Mouse (Mus musculus) left cerebral cortex, adult 18-20 months (tissue): Measurements from ENCODE around the gene Tmem104. TPM values are rescaled to one million over a fixed set of nuclear protein-coding genes. Genes with fewer than 3 reads are reported as not detected.

ENCODE experiments used
- DNase-seq, 2 experiments: peaks; one replicate each; pipeline ENCODE4 v3.0.0; 2021 to 2022; ENCODE audit warnings: low spot score in 2 of 2, mixed read lengths in 1 of 2
- total RNA-seq, 2 experiments: library from RNA; stranded (reverse); gene quantifications; 2 replicates each; pipeline ENCODE4 v1.2.3; 2021

Tmem104 gene
- total RNA-seq, 2 experiments from 2014 or later = 14.9 to 16.2 TPM

DNA sequence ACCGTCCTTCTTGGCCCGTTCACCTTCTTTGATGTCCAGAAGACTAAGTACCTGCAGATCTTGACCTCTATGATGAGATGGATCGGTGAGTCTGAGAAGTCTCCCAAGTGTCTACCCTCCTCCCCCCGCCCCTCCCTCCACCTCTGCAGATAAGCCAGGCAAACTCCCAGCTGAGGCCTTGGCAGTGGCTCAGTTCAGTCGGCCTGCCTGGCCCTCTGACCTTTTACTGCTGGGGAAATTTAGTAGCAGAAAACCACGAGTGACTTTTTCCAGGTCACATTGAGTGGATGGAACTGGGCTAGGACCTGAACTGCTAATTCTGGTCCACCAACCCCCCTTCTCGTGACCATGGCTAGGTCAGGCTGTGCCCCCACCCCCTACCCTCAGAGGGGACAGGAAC, 41.1 kb downstream of the Tmem104 start:
- DNase-seq = no peak

DNA sequence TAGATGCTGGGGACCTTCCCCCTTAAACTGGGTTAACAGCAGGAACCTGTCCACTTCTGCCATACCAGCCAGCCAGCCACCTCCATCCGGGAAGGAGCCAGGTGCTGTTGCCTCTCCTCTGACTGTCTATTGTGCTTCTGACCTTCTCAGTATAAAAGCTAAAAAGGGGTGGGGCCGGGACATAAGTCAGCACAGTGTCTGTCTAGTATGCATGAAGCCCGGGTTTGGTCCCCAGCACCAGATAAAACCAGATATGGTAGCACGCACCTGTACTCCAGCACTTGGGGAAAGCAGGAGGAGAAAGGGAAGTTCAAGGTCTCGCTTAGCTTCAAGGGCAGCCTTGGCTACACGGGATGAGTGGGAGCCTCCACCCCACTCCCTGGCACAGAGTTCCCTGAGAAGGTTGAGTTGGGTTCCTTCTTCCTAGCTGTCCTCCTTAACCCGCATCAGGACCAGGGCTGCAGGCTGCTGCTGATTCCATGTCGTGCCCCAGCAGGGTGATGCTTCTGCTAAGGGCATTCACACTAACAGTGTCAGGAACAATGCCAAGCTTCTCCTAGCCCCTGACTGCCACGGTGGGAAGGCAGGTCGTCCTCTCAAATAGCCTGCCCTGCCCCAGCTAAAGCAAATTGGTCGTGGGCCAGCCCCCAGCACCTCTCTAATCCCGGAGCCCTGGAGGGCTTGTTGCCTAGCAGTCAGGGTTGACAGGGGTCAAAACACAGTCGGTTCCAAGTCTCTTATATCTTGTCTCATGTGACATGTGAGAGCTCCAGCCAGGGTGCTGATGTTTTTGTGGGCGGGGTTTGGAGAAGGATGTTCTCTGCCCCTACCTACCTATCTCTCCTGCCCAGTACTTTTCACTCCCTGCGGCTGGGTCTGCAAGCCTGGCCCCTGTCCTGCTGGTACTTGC, 42.0 kb downstream of the Tmem104 start:
- no peak for DNase-seq

DNA sequence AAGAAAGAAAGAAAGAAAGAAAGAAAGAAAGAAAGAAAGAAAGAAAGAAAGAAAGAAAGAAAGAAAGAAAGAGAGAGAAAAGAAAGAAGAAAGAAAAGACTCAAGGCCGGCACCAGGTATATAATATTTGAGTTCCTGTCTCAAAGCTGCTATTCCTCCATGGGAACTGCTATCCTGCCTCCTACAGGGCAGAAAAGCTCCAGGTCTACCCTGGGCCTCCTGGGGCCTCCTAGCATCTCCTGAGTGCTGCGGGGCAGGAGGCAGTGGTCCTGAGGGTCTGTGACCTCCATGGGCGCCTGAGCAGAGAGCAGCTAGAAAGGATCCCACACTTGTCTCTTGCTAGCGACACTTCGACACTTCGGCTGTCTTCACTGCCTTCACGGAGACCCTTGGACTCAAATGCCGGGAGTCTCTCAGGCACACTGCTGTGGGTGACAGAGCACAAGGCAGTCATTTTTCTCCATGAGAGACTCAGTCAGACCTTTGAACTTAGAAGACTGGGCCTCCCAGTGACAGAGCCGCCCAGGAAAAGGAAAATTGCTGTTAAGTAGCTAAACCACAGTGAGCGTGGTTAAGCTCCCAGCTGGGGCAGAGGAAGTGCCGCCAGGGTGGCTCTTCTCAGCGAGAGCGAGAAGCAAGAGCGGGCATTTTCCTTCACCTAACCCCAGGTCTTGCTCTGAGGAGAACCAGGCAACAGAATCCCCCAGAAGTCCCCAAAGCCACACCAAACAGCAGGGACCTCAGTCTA, 44.1 kb downstream of the Tmem104 start:
- no peak for DNase-seq

DNA sequence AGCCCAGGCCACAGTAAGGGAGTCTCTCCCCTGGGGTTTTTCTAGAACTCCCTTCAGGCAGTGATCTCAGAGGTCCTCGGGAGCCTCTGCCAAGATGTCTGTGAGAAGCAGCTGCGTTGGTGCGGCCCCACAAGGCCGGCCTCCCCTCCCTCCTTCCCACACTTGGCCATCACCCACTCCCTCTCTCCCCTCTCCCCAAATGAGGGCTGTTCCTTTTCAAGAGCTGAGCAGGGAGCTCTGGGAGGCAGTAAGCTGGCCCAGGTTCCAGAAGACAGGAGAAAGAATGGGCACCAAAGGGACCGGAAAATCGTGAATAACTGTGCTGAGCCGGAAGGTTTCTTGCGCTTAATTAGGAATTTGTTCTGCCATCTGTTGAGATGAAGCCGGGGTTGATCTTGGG, 44.6 kb downstream of the Tmem104 start:
- DNase-seq = no peak

DNA sequence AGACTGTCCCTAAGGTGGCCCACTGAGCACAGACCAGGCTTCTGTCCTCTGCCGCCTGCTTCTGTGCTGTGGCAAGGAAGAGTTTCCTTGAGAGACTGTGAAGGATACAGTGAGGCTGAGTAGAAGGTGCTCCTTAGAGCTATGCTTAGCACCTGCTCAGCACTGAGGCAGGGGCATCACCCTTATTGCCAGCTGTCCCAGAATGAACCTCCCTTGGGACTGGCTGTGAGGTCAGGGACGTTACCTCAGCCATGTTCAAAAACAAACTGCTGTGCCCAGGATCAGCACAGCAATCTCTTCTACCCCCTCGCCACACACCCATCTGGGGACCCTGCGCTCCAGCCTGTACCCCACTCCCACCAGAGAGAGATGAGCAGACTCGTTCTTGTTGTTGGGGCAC, 45.6 kb downstream of the Tmem104 start:
- no peak for DNase-seq

DNA sequence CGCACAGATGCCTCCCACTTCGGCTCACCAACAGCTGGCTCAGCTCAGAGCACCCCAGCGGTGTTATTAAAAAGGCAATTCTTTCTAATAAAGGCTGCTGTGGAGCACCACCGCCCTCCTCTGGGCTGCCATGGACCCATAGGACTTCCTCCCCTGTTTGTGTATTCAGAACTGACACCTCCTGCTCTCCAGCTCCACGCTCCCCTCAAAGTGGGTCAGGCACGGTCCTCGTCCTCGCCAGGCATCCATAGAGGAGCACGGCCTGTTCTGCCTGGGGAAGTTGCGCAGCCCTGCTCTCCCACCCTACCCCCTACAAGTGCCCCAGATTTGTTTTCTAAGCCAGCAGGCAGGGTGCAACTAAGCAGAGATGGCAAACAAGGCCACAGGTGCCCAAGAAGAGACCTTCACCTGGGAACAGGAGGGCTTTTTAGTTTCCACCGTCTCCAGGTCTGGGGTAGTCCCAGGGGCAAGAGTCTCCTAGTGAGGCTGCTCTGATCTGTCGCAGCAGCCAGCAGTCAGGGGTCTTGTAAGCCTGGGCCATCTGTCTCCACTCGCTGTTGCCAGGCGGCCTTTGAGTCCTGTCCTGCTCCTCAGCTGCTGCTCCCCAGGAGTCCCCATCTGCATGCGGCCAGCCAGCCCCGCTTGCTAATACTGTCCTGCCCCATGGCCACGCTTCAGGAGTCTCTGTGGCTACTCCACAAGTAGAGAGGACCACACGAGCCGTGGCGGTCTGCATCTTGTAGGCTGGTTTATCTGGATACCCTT, 46.4 kb downstream of the Tmem104 start:
- peak; percentile 18 to 28 for DNase-seq

DNA sequence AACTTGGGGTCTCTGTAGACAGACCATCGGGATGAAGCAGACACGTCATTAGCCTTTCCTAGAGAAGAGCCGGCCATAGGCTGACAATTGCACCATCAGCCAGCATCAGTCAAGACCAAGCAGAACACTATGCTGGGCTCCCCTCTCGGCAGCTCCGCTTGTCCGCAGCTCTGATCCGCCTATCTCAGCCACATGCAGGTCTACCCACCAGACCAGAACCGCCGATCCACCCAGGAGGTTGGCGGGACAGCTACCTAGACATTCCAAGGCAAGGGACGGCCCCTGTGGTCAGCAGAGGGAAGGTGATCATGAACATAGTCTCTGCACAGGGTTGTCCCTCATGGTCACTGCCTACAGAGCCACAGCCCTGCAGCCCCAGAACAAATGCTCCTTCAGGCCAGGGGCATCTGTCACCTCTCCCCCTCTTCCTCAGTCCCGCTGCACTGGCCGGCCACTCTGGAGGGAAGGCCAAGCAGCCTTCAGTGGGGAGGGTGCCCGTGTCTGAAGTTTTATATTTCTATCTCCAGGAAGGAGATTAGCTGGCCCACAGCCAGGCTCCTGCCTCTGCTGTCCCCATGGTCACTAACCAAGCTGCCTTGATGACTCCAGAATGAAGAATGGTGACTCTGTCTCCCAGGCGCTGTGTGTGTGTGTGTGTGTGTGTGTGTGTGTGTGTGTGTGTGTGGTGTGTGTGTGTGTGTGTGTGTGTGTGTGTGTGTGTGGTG, 47.2 kb downstream of the Tmem104 start:
- DNase-seq = no peak

DNA sequence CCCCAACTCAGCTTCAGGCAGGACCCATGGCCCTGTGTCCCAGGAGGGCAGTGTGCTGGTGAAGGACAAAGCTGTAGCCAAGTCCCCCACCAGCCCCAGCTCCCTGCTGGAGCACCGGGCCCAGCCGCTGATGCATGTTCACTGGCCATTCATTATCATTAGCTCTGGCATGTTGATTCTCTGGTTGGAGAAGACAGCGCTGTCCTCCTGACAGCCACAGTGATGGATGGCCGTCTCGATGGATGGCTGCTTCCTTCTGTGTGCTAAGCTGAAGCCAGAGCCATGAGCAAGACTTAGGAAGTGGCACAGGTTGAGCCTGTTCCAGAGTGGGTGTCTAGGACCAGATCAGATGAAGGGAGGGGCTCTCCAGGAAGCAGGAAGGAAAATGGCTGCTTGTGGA, 49.3 kb downstream of the Tmem104 start:
- no peak for DNase-seq

DNA sequence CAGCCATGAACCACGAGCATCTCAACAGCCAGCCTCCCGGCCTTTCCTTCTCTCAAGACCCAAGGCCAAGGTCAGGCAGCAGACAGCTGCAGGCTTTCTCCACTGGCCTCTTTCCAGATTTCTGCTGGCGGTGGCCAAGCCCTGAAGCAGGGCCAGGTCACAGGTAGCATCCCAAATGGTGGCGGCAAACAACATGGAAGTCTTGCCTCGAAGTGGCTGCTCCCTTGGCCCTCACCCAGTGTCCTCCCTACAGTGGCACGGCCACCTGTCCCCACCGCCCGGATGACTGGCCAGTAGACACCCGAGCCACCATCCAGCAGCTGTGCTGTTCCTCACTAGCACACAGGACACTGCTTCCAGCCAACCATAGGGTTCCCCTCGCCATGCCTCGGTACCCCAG, 54.1 kb downstream of the Tmem104 start:
- DNase-seq = no peak

DNA sequence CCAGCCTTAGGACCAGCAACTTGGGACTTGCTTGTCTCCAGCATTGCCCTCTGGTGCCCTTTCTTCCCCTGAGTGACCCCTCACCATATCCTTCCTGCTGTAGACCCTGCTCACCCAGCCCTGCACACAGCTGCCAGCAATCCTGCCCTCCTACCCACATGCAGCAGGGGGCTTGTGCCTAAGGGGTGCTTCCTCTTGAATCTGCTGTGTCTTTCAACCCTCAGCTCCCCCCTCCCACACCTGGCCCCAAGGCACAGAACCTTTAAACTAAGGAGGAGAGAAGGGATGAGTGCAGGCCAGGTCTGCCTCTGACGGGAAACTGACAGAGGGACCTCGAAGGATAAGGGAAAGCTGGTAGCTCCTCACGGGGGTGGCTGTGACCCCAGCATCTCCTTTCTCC, 55.5 kb downstream of the Tmem104 start:
- DNase-seq = no peak

DNA sequence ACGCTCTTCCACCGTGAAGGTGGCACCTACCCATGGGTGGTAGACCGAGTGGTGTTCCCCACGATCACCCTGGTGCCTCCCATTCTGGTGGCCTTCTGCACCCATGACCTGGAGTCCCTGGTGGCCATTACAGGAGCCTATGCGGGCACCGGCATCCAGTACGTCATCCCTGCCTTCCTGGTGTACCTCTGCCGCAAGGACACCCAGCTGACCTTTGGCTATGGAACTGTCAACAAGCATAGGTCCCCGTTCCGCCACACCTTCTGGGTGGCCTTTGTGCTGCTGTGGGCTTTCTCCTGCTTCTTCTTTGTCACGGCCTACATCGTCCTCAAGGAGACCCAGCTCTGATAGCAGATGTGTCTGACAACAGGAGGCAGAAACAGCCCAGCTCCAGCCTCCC, 56.5 kb downstream of the Tmem104 start:
- DNase-seq = no peak

DNA sequence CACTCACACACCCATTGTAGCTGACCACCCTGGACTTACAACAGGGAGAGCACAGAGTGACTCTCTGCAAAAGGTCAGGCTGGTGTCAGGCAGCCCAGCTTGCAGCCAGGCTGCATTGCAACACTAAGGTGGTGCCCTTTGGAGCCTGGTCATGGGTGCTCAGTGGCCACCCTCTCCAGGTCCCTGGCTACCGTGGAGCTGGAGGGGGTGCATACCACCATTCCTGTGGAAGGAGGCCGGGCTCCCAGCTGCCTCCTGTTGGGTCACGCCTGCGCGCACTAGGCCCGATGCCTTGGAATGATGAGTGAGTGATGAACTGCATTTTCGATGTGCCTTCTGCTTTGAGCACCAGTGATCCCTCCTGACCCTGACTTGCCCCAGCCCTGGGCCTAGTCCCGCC, 57.6 kb downstream of the Tmem104 start:
- no peak for DNase-seq

DNA sequence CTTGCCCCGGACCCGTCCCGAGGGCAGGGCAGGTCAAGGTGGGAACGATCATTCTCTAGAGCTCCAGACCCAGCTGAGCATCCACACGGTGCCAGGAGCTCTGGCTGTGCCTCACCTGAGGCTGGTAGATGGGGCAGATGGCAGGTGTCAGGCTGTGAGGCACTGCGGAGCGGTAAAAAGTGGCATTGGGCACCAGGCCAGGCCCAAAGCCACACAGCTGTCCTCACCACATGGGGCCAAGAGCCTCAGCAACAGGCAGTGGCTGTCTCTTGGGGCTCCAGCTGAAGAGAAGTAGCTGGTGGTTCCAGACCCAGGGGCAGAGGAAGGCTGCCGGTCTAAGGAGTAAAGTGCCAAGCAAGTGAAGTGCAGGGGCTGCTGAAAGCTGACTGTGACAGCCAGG, 59.1 kb downstream of the Tmem104 start:
- DNase-seq = no peak

DNA sequence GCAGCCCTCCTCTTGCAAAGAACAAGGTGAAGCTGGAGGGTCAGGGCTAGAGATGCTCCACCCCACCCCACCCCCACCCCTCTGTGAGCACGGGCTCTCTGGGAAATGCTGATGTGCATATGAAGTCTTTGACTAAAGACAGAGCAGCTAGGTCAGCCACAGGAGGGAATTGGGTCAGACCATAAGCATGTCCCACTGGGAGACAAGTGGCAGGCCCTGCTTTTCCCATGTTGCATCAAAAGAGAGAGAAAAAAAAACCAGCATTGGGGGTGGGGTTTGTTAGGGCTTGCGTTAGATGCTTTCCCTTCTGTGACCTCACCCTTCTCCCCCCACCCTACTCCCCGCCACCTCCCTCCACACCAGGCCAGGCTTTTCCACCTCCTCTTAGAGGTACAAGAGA, 60.0 kb downstream of the Tmem104 start:
- no peak for DNase-seq

DNA sequence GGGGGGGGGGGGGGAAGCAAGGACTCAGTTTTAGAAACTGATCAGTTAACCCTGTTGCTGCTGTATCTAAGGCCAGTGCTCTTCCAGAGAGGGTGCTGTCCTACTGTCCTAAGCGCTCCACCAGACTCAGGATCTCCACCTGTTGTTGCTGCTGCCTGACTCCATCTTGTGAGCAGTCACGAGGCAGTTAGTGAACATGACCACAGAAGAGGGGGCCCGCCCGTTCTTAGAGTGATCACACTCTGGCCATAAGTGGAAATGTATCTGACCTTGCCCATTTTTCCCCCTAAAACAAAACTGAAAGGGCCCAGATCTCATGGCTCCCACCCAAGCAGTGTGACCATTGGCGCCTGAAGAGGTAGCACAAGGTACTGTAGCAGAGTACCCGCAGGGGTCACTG, 60.7 kb downstream of the Tmem104 start:
- DNase-seq = no peak

DNA sequence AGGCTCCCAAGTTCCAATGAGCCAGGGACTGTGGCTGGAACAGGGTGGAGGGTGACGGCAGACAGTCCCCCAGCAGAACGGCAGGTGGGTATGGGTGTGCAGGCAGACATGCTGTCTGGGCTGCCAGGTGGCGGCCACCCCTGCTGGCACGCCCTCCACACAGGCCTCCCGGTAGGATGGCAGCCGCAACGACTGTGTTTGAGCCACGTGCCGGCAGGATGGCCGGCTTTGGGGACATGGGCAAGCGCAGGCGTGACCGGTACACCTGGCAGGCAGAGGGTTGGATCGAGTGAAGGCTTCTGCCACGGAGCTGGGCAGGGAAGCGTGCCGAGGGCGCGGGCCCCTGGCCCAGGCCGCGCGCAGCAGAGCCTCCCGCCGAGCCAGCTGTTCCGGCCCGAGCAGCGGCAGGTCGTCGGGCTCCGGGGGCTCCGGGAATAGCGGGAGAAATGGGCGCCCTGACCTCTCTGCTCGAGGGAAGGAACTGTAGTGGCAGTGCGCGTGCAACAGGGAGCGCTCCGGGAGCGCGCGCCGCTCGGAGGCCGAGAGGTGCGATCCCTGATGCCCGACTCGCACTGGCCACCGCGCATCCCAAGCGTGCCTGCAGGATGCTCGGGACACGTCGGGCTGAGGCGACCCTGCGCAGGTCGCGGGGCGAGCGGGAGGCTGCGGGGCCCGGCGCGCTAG, 62.6 kb downstream of the Tmem104 start:
- no peak for DNase-seq

DNA sequence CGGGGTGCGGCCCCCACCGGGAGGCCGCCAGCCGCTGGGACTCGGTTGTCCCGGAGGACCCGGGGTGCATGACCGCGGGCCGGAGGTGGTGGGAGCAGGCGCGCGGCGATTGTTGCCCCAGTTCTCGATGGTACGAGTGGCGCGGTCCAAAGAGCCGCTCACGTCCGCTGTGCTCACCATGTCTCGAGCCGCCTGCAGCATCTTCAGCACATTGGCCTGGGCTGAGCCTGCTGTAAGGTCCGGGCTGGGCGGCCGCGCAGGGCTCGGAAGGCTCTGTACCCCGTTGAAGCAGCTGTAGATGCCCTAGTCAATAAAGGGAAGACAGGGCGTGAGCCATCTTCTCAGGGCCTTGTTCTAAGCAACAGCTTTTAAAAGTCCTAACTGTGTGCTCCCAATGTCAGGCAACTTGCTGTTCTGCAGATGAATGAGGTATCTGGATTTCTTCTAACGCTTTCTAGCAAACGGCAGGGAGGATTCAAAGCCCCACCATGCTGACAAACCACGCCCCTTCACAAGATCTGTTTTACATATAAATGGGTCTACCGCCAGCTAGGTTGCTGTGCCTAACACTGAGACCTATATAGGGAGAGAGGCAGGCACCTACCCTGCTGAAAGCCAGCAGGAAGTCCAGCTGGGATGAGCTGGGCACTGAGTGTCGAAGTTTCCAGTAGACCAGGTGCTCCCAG, 63.3 kb downstream of the Tmem104 start:
- no peak for DNase-seq

DNA sequence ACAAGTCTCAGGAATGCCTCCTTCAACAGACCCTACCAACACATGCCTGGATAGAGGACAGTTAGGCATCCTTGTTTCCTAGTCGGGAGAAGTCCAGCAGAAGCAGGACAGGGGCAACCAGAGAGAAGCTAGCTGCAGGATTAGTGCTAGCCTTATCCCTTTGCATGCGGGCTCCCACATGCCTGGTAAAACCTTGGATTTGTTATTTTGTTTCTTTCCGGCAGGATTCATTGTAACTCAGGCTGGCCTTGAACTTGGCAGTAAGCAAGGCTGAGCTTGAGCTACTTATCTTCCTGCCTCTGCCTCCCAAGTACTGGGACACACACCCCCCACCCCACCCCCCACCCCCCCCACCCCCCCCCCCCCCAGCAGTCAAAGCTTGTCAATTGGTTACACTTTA, 64.0 kb downstream of the Tmem104 start:
- no peak for DNase-seq

DNA sequence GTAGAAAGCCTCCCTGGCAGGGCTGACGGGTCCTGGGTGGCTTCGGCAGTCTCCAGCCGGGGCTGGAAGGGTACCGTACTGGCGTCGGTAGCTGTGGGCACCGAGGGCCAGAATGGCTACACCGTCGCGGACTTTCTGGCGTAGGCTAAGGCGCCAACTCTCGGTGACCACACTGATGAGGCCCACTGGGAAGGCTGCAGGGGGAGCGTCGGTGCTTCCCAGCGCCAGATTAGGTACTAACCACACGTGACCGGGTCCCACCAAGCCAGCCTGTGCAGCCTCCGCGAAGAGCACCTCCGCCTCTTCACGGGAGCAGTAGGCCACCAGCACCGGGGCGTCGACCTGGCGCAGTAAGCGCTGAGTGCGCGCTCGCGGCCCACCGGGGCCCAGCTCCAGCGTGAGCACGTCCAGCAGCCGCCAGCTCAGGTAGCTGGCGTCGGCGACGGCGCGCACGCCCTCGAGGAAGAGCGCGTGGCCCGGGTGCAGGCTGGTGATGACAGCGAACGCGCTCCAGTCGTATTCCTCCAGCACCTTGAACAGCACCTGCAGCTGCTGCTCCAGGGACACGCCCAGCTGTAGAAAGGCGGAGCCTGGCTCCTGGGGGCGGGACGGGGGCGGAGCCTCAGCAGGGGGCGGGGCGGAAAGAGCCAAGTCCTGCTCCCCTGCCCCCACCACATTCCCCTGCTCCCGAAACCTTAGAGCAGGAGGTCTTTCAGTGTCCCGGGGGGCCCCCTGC, 70.7 kb downstream of the Tmem104 start:
- DNase-seq = no peak
